Mouse (Mus musculus) Patski (cell line): Measurements from ENCODE around the gene Col28a1. TPM values are rescaled to one million over a fixed set of nuclear protein-coding genes. Genes with fewer than 3 reads are reported as not detected.

ENCODE experiments used
- ATAC-seq: fragments of 100-300 bp; one replicate; pipeline ENCODE4 v1.8.0; 2021
- CTCF ChIA-PET: fragments of 350-600 bp; sonication (Branson Sonifier 250); formaldehyde crosslinking; loops from one replicate; lab custom pipeline; 2022; ENCODE audit warnings: inconsistent platforms; lab: Charles Lee
- POLR2A ChIA-PET: fragments of 350-600 bp; sonication (Branson Sonifier 250); formaldehyde crosslinking; loops from one replicate; lab custom pipeline; 2022; ENCODE audit warnings: antibody characterized with exemption, inconsistent platforms; lab: Charles Lee
- DNase-seq: peaks from one replicate; pipeline ENCODE4 v3.0.0-alpha.2; 2011; ENCODE audit warnings: low read depth, low spot score
- H3K27me3 ChIP-seq: fragments of 371-371 bp; one replicate; pipeline ENCODE4 v1.5.1; 2021
- CTCF ChIP-seq: fragments of 100-300 bp; IDR thresholded peaks from one replicate; pipeline ENCODE4 v1.5.1; 2021
- in situ Hi-C: fragments of 300-500 bp; cut with MboI; formaldehyde crosslinking; loops from 3 replicates; pipeline ENCODE4 v1.11.1; 2018; ENCODE audit warnings: low pct_unique_long_range_greater_than_20kb, mixed read lengths
- polyA plus RNA-seq: library from polyadenylated mRNA; unstranded; gene quantifications from one replicate; pipeline ENCODE4 v1.2.3, GENCODE M21; 2021

The Col28a1 gene
- polyA plus RNA-seq, 1 experiment from 2014 or later = not detected

DNA sequence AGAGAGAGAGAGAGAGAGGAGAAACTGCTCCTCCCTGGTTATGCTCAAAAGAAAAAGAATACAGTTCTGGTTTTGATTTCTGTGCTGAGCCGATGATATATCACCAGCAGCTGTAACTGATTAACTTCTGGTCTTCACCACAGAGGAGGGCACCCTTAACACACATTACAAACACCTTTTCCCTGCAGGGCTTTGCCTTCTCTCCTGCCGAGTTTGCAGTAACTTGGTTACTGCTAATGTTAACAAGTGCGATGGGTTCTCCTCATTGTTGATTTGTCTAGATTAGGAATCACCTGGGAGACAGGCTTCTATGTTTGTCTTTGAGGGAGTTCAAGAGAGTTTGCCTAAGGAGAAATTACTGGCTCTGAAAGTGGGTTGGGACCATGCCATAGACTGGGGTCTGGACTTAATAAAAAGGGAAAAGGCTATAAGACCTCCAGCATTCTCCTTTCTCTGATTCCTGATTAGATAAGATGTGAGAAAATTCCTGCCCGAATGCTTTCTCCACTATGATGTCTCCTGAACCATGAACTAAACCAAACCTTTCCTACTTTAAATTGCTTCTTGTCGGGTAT lies 114.8 kb downstream of the Col28a1 start:
- no peaks in the 10 kb centered on the region for H3K27me3 ChIP-seq
- DNase-seq = no peak
- ATAC-seq = peak; percentile 71
- no peak for TF ChIP-seq CTCF
- ChIA-PET CTCF (no interaction called here), POLR2A (no interaction called here)
- in situ Hi-C loops = no loop called here

DNA sequence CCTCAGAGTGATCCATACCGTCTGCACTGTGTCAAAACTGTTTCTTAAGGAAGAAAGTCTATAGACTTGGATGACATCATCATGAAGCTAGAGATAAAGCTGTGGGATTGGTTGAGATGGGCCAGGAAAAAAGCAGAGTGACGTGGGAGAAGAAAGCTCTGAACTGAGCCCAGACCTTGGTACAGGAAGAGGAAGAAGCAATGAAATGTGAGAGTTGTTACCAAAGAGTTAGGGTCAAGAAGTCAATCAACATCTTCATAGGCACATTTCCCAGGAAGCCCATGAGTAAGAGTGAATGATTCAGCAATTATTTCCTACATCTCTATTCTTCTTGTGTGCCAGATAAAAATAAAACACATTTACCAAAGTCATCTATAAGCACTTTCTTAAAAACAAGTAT lies 117.5 kb downstream of the Col28a1 start:
- in situ Hi-C loops = no loop called here
- TF ChIP-seq CTCF = no peak
- DNase-seq (no peak), ATAC-seq (no peak)
- ChIA-PET POLR2A (no interaction called here), CTCF (no interaction called here)
- H3K27me3 ChIP-seq = peaks cover 3% of the 10 kb centered on the region

DNA sequence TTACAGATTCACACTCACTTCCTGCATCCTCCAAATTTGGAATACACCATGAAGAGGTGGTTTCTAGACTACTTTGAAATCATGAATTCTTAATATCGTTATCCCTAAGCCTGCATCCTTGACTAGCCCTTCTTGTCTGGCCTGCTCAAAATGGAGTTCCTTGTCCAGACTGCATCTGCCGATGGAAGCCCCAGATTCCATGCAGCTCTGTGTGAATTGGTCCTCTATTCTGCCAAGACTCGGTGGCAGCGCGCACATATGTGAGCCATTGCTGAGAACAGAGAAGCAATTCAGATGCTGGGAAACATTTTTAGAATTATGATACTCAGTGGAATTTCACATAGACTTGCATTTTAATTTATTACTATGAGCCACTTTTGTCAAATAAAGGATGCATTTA lies 123.4 kb downstream of the Col28a1 start:
- ChIA-PET CTCF (no interaction called here), POLR2A (no interaction called here)
- DNase-seq (no peak), ATAC-seq (no peak)
- TF ChIP-seq CTCF = no peak
- H3K27me3 ChIP-seq = peaks cover 7% of the 10 kb centered on the region
- in situ Hi-C loops = loop anchor here (10.0 kb wide), 1 partner anchor 666 kb away; no protein-coding TSS in a partner anchor

DNA sequence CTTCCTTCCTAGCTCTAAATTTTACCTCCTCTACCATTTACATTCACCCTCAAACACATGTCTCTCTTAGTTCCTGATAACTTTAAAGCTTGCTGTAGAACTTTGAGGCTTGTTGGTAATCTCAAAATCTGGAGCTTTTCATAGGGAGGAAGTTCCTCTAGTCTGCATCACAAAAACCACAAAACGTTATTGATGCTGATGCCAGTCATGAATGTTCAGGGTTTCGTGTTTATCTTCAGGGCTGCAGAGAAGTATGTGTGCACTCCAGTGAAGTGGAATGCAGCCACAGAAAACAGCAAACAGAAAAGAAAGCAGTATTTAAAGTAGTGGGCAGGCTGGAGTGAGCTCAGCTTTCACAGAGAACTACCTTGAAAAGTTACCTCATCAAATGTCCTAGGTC lies 124.0 kb downstream of the Col28a1 start:
- ChIA-PET POLR2A (no interaction called here), CTCF (no interaction called here)
- ATAC-seq (no peak), DNase-seq (no peak)
- peaks cover 7% of the 10 kb centered on the region for H3K27me3 ChIP-seq
- in situ Hi-C loops = loop anchor here (10.0 kb wide), 1 partner anchor 666 kb away; no protein-coding TSS in a partner anchor
- no peak for TF ChIP-seq CTCF

DNA sequence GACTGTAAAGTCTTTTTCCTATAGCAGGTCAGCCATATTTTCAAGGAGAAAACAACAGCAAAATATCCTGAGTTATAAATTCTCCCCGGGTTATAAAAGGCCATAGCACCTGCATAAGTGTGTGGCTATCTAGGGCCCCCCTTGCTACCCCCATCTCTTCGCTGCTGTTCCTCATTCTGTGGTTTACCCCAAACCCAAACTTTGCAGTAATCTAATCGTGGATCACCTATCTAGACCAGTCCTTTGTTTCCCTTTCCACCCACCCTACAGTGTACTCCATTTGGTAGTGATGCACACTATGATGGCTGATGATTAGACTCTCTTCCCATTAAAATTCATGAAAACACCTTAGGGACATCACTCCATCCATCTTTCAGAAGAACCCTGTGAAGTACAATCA lies 125.3 kb downstream of the Col28a1 start:
- DNase-seq (no peak), ATAC-seq (no peak)
- H3K27me3 ChIP-seq = peaks cover 7% of the 10 kb centered on the region
- POLR2A ChIA-PET = no interaction called here
- no peak for TF ChIP-seq CTCF
- in situ Hi-C loops = loop anchor here (10.0 kb wide), 1 partner anchor 668 kb away; no protein-coding TSS in a partner anchor
- CTCF ChIA-PET = no interaction called here

DNA sequence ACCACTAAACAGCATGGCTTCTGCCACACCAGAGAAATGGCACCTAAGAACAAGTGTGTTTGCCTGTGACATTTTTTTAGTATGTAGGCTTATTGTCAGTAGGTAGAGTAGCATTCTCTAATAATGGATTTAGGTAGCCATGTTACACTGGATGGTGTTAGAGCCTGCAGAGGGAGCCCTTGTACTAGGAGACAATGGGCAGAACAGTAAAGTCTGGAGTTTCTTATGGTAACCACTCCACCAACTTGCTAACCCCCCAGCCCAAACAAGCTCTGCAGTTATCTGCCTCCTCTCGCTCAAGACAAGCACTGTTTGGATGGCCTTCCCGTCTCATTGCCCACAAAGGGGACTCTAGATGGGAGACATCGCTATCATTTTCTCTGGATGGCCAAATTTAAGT lies 126.2 kb downstream of the Col28a1 start:
- no peak for DNase-seq
- TF ChIP-seq CTCF = peak; percentile 60
- ChIA-PET CTCF (interaction anchor here (0.8 kb wide), 1 partner anchor 20 kb away, joined by 5 read pairs; no protein-coding TSS in a partner anchor), POLR2A (no interaction called here)
- ATAC-seq = no peak
- in situ Hi-C loops = loop anchor here (10.0 kb wide), 1 partner anchor 669 kb away; no protein-coding TSS in a partner anchor
- peaks cover 3% of the 10 kb centered on the region for H3K27me3 ChIP-seq

DNA sequence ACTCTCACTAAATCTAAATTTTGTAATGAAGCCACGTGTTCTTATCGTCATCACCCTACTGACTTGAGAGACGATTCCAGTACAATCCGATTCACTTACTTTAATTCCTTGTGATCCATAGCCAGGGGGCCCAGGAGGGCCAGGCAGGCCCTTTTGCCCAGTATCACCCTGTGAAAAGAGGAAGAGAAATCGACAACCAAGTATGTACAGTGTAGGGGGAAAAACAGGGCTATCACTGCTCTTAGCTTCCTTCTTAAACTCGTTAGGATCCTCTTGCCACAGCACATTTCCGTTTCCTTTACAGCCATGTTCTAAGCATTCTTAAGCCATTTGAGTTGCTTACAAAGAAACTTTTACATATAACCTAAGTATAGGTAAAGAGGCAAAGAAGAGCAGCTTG lies 133.2 kb downstream of the Col28a1 start:
- H3K27me3 ChIP-seq = no peaks in the 10 kb centered on the region
- in situ Hi-C loops = no loop called here
- ChIA-PET CTCF (interaction anchor here (1.0 kb wide), 1 partner anchor 14 kb away, joined by 4 read pairs; no protein-coding TSS in a partner anchor), POLR2A (no interaction called here)
- DNase-seq (no peak), ATAC-seq (no peak)
- TF ChIP-seq CTCF = no peak

DNA sequence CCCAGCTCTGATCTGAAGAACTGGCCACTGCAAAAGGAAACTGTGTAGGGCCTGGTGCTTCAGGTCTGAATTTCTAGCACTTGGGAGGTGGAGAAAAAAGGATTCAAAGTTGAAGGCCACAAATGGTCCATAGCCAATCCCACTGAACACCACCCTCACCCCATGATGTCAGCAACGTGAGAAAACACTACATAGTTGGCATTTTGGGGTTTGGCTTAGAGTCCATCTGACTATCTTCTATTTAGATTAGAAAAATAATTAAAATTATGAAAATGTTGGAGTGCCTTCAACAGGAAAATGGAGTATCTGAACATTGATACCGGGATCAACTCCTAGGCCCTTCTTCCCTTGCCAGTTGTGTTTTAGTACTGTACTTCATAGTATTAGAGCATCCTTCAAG lies 144.2 kb downstream of the Col28a1 start:
- POLR2A ChIA-PET = no interaction called here
- CTCF ChIA-PET = interaction anchor here (2.5 kb wide), 1 partner anchor 15 kb away, joined by 9 read pairs; no protein-coding TSS in a partner anchor
- in situ Hi-C loops = no loop called here
- ATAC-seq (no peak), DNase-seq (no peak)
- no peaks in the 10 kb centered on the region for H3K27me3 ChIP-seq
- TF ChIP-seq CTCF = no peak

DNA sequence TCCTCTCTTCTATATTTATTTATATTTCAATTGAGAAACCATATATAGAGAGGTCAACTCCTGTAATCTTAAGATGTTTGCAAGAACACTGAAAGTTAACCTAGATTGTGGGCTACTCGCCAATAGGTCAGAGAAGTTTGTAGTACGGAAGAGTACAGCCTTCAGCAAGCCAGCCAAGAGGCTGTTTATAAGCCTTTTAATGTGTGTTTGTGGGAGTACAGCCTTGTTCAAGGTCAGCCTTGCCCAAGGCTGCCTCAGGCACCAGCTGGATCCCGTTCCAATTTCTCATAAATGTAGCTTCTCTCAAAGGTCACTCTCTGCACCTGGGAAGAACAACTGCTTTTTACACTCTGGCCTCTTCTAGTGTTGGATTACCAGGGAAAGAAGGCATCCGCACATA lies 146.0 kb downstream of the Col28a1 start:
- no peak for TF ChIP-seq CTCF
- in situ Hi-C loops = no loop called here
- H3K27me3 ChIP-seq = no peaks in the 10 kb centered on the region
- DNase-seq (no peak), ATAC-seq (no peak)
- CTCF ChIA-PET = interaction anchor here (2.5 kb wide), 1 partner anchor 17 kb away, joined by 9 read pairs; no protein-coding TSS in a partner anchor
- POLR2A ChIA-PET = no interaction called here

DNA sequence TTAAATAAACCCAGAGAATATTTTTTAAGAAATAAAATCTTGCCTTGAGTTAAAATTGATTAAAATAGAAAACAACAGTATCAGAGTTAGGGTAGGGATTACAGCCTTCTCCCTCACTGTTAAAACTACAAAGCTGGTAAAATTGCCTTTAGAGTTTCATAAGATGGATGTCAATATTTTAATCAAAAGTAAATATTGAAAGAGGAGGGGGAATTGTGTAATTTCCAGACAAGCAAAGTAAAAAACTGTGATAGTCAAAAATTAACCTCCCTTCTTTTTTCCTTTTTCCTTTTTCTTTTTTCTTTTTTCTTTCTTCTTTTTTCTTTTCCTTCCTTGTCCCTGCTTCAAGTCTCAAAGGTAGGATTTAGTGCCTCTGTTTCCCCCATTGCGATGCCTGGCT lies 146.6 kb downstream of the Col28a1 start:
- in situ Hi-C loops = no loop called here
- H3K27me3 ChIP-seq = no peaks in the 10 kb centered on the region
- TF ChIP-seq CTCF = no peak
- DNase-seq = no peak
- ATAC-seq = no peak
- CTCF ChIA-PET = no interaction called here
- POLR2A ChIA-PET = no interaction called here

DNA sequence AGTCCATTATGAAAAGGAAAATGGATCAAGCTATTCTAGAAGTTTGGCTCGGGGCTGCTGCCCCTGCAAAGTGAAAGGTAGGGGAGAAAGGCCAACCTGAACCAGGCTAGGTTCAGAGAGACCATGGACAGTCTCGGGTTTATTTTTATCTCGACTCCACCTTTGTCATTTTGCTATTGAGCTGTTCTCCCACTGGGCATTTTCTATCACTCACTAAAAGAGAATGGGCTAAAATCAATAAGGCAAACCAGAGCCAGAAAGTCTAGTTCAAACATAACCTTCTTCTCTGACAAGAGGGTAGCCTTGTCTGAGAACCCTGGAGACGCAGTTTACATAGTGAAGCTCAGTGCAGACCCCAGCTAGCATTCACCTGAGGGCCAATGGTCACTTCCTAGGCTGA lies 163.7 kb downstream of the Col28a1 start:
- H3K27me3 ChIP-seq = peaks cover 2% of the 10 kb centered on the region
- ATAC-seq = no peak
- ChIA-PET CTCF (no interaction called here), POLR2A (no interaction called here)
- TF ChIP-seq CTCF = no peak
- no peak for DNase-seq
- in situ Hi-C loops = no loop called here
